Mouse (Mus musculus) stomach, postnatal 0 days (tissue): Measurements from ENCODE around the gene Srgap1. TPM values are rescaled to one million over a fixed set of nuclear protein-coding genes. Genes with fewer than 3 reads are reported as not detected.

Experiments used
- ATAC-seq: fragments of 200-750 bp; cut with Nextera tagmentation; 2 replicates; pipeline ENCODE4 v1.8.0; 2017; ENCODE audit not compliant: low FRiP score, low TSS enrichment
- DNase-seq: peaks from one replicate; pipeline ENCODE4 v3.0.0-alpha.2; 2016; ENCODE audit warnings: low spot score
- H3K27ac ChIP-seq: fragments of 300-500 bp; sonication (generic); replicated peaks from 2 replicates; pipeline ENCODE4 v1.5.1; 2014; ENCODE audit warnings: mild to moderate bottlenecking, control low read depth
- H3K27me3 ChIP-seq: fragments of 300-500 bp; sonication (generic); 2 replicates; pipeline ENCODE4 v1.6.1; 2014; ENCODE audit warnings: low read length; ENCODE audit not compliant: control insufficient read depth, insufficient read depth
- H3K36me3 ChIP-seq: fragments of 300-500 bp; sonication (generic); 2 replicates; pipeline ENCODE4 v1.6.1; 2014; ENCODE audit warnings: low read length, mixed read lengths; ENCODE audit not compliant: control insufficient read depth, insufficient read depth
- H3K4me1 ChIP-seq: fragments of 300-500 bp; sonication (generic); replicated peaks from 2 replicates; pipeline ENCODE4 v1.6.1; 2014; ENCODE audit warnings: antibody characterized with exemption; ENCODE audit not compliant: control insufficient read depth, insufficient read depth
- H3K4me2 ChIP-seq: fragments of 300-500 bp; sonication (generic); replicated peaks from 2 replicates; pipeline ENCODE4 v1.6.1; 2014; ENCODE audit warnings: low read depth, mild to moderate bottlenecking, control low read depth, moderate library complexity
- H3K4me3 ChIP-seq: fragments of 300-500 bp; sonication (generic); 2 replicates; pipeline ENCODE4 v1.5.1; 2014; ENCODE audit warnings: low read depth, low read length, control low read depth
- H3K9ac ChIP-seq: fragments of 300-500 bp; sonication (generic); 2 replicates; pipeline ENCODE4 v1.6.1; 2014; ENCODE audit warnings: mild to moderate bottlenecking, low read length, control low read depth, mixed read lengths
- H3K9me3 ChIP-seq: fragments of 300-500 bp; sonication (generic); 2 replicates; pipeline ENCODE4 v1.6.1; 2016; ENCODE audit warnings: low read length; ENCODE audit not compliant: control insufficient read depth
- CTCF ChIP-seq: IDR thresholded peaks from 2 replicates; pipeline ENCODE4 v1.5.1; 2016; ENCODE audit warnings: antibody characterized with exemption, low read depth, mild to moderate bottlenecking, moderate library complexity
- EP300 ChIP-seq: optimal IDR thresholded peaks from 2 replicates; pipeline ENCODE3; 2016; ENCODE audit warnings: antibody characterized with exemption
- WGBS: fragments of 180-500 bp; shearing (Covaris S2); extraction: QIAGEN DNeasy Blood & Tissue Kit; methylation state at CpG from one replicate; pipeline ENCODE4 v1.1.7; 2014; 5-methylcytosine and 5-hydroxymethylcytosine counted together
- polyA plus RNA-seq: library from polyadenylated mRNA; unstranded; fragments of >200 nt; fragmentation: Nextera tagmentation; extraction: Ambion mirVana; gene quantifications from 2 replicates; pipeline ENCODE4 v1.2.1, GENCODE M21; 2015

Gene Srgap1
- polyA plus RNA-seq, 1 experiment from 2014 or later, result 5.2 TPM

DNA sequence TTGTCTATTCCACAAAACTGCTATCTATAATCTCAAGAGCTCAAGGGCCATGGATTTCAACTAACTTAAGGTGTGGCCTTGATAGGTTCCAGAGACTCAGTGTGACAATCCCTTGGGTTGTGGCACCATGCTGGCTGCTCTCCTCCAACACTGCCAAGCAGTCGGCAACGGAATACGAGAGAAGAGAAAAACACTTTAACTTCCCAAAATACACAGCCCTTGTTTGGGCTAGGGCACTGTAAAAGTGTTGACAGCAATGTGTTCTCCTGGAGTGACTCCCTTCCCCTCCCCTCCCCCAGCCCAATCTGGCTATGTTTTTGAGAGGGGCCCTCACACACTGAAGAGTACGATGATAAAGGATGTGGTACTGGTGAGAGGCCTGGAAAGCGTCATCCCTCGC lies 21.9 kb downstream of the Srgap1 start:
- no peak for ATAC-seq
- TF ChIP-seq CTCF (no peak), EP300 (no peak)
- no peak overlapping the region for H3K27ac ChIP-seq

GRCm38 (mm10) chr10:122020906-122021305 lies 26.2 kb downstream of the Srgap1 start:
- no peaks in the 10 kb centered on the region for H3K36me3 ChIP-seq
- H3K4me2 ChIP-seq, result no peak overlapping the region
- TF ChIP-seq EP300 (no peak), CTCF (no peak)
- H3K27me3 ChIP-seq, result no peaks in the 10 kb centered on the region
- H3K9me3 ChIP-seq, result 0 out of 2 replicates have a peak, but pooled peaks cover 3% of the 10 kb centered on the region
- H3K9ac ChIP-seq, result no peak overlapping the region
- WGBS, result 73% methylated on average over 5 of the region's 5 CpGs
- peak; percentile 71 for ATAC-seq
- H3K27ac ChIP-seq, result no peak overlapping the region
- no peak overlapping the region for H3K4me3 ChIP-seq
- 0 out of 2 replicates have a peak, but pooled peaks cover 3% of the 10 kb centered on the region for H3K4me1 ChIP-seq
- no peak for DNase-seq

More for the DNA sequence above, 21.9 kb downstream of the Srgap1 start:
- Histone ChIP-seq H3K9me3 (0 out of 2 replicates have a peak, but pooled peaks cover 3% of the 10 kb centered on the region), H3K27me3 (no peaks in the 10 kb centered on the region), H3K4me2 (no peak overlapping the region), H3K36me3 (no peaks in the 10 kb centered on the region), H3K4me3 (no peak overlapping the region), H3K9ac (no peak overlapping the region), H3K4me1 (no peaks in the 10 kb centered on the region)
- DNase-seq, result no peak
- WGBS, result 82% methylated on average over 6 of the region's 6 CpGs

GRCm38 (mm10) chr10:122020255-122020654 lies 26.9 kb downstream of the Srgap1 start:
- no peak for DNase-seq
- ATAC-seq, result no peak
- 78% methylated on average over 5 of the region's 5 CpGs for WGBS

DNA sequence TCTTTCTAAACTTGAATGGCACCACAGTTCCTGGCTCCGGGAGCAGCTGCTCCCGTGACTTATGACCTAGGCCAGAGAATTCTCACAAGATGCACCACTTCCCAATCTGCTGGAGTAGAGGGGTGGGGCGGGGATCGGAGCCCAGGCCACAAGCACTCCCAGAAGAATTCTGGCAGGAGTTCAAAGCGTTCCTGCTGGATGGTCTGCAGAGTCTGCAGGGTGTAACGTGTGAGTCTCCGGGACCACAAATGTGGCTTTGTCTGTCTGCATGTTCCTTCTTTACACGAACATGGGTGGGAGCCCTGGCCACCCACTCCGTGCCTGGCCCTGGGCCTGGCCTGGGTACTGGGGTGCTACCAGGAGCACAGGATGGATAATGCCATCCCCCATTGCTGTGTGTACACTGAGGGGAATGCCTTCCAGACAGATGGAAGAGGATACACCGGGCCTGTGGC lies 28.5 kb downstream of the Srgap1 start:
- Histone ChIP-seq H3K36me3 (no peaks in the 10 kb centered on the region), H3K9me3 (no peaks in the 10 kb centered on the region), H3K4me3 (no peak overlapping the region), H3K4me1 (0 out of 2 replicates have a peak, but pooled peaks cover 3% of the 10 kb centered on the region), H3K27ac (no peak overlapping the region), H3K27me3 (no peaks in the 10 kb centered on the region), H3K9ac (no peak overlapping the region), H3K4me2 (peak overlapping the region; percentile 6; the same call in 1 of the 2 replicates)
- 24% methylated on average over 10 of the region's 10 CpGs for WGBS
- ATAC-seq (peak; percentile 34; the same call in 1 of the 2 replicates), DNase-seq (peak; percentile 43)
- TF ChIP-seq CTCF (no peak), EP300 (no peak)

More at GRCm38 (mm10) chr10:122020255-122020654, 26.9 kb downstream of the Srgap1 start:
- Histone ChIP-seq H3K9me3 (0 out of 2 replicates have a peak, but pooled peaks cover 3% of the 10 kb centered on the region), H3K27me3 (no peaks in the 10 kb centered on the region), H3K9ac (no peak overlapping the region), H3K4me3 (no peak overlapping the region), H3K4me2 (no peak overlapping the region), H3K36me3 (no peaks in the 10 kb centered on the region), H3K4me1 (0 out of 2 replicates have a peak, but pooled peaks cover 3% of the 10 kb centered on the region), H3K27ac (no peak overlapping the region)
- no peak for TF ChIP-seq CTCF
- no peak for TF ChIP-seq EP300

DNA sequence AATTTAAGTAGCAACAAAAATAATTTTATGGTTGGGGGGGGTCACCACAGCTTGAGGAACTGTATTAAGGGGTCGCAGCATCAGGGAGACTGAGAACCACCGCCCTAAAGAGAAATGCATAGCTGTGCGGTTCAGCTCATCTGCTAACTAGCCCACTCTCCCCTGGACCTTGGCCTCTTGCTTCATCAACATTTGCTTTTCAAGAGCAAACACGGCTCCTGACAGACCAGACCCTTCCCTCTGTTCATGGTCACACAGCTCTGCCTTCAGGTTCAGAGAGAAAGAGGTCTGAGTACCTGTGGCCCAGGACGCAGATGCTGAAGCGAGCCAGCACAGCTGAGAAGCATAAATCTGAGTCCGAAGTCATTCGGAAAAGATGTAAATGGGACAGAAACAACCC lies 29.4 kb downstream of the Srgap1 start:
- Histone ChIP-seq H3K9ac (no peak overlapping the region), H3K36me3 (no peaks in the 10 kb centered on the region), H3K9me3 (no peaks in the 10 kb centered on the region), H3K4me2 (no peak overlapping the region), H3K4me3 (no peak overlapping the region), H3K27me3 (no peaks in the 10 kb centered on the region), H3K27ac (no peak overlapping the region), H3K4me1 (0 out of 2 replicates have a peak, but pooled peaks cover 3% of the 10 kb centered on the region)
- TF ChIP-seq CTCF (0 out of 2 replicates have a peak, but pooled peaks have one; percentile 1), EP300 (no peak)
- peak; percentile 51 for DNase-seq
- WGBS, result 59% methylated on average over 8 of the region's 8 CpGs
- peak; percentile 65 for ATAC-seq

DNA sequence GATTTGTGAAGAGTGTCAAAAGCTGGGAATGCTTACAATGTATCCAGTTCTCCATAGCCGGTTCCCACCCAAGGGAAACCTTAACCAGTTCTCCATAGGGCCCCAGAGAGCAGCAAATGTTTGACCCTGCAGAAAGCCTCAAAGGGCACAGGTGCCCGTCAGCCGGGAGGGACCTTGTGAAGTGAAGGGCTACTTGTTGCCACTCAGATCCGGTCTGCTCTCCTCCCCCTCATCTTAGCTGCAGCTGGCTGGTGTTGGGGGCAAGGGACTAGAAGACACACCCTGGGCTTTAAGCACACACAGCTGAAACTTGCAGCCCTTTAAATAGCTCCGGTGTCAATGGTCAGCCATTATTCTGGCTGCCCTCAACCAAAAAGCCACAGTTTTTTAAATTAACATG lies 30.1 kb downstream of the Srgap1 start:
- H3K4me3 ChIP-seq, result no peak overlapping the region
- 35% methylated on average over 5 of the region's 5 CpGs for WGBS
- no peak for TF ChIP-seq EP300
- no peak for TF ChIP-seq CTCF
- H3K4me2 ChIP-seq, result no peak overlapping the region
- H3K36me3 ChIP-seq, result no peaks in the 10 kb centered on the region
- H3K9me3 ChIP-seq, result no peaks in the 10 kb centered on the region
- H3K27me3 ChIP-seq, result no peaks in the 10 kb centered on the region
- no peak overlapping the region for H3K9ac ChIP-seq
- DNase-seq (no peak), ATAC-seq (peak; percentile 33; the same call in 1 of the 2 replicates)
- no peak overlapping the region for H3K27ac ChIP-seq
- H3K4me1 ChIP-seq, result 0 out of 2 replicates have a peak, but pooled peaks cover 3% of the 10 kb centered on the region
